Mouse (Mus musculus) liver, adult 2 months (tissue): ENCODE data around the gene Cldn7. TPM values are rescaled to one million over a fixed set of nuclear protein-coding genes. Genes with fewer than 3 reads are reported as not detected.

ENCODE experiments used
- DNase-seq: peaks from one replicate; pipeline ENCODE4 v3.0.0-alpha.2; 2011; ENCODE audit warnings: low read depth, low spot score; ENCODE audit errors: extremely low read depth
- H3K27ac ChIP-seq: fragments of 200-500 bp; replicated peaks from 2 replicates; pipeline ENCODE4 v1.5.1; 2012; ENCODE audit warnings: low read depth, mild to moderate bottlenecking, control low read depth, inconsistent platforms, low read length; ENCODE audit not compliant: insufficient read depth
- H3K27me3 ChIP-seq: fragments of 200-500 bp; 2 replicates; pipeline ENCODE4 v1.6.1; 2012; ENCODE audit warnings: mild to moderate bottlenecking, moderate library complexity, low read length, inconsistent platforms; ENCODE audit not compliant: control insufficient read depth, insufficient read depth
- H3K36me3 ChIP-seq: fragments of 200-500 bp; 2 replicates; pipeline ENCODE4 v1.6.1; 2012; ENCODE audit warnings: low read length, inconsistent platforms; ENCODE audit not compliant: control insufficient read depth, insufficient read depth
- H3K4me1 ChIP-seq: fragments of 200-500 bp; 2 replicates; pipeline ENCODE4 v1.6.1; 2011; ENCODE audit warnings: low read length; ENCODE audit not compliant: control insufficient read depth, insufficient read depth
- H3K4me3 ChIP-seq: fragments of 200-500 bp; 2 replicates; pipeline ENCODE4 v1.5.1; 2011; ENCODE audit warnings: low read depth, mild to moderate bottlenecking, control low read depth, low read length, moderate library complexity; ENCODE audit not compliant: insufficient read depth
- H3K79me2 ChIP-seq: fragments of 200-500 bp; 2 replicates; pipeline ENCODE4 v1.6.1; 2012; ENCODE audit warnings: inconsistent platforms, mild to moderate bottlenecking, low read length, moderate library complexity; ENCODE audit not compliant: control insufficient read depth, insufficient read depth
- H3K9ac ChIP-seq: fragments of 200-500 bp; 2 replicates; pipeline ENCODE4 v1.6.1; 2012; ENCODE audit warnings: low read depth, mild to moderate bottlenecking, control low read depth, inconsistent platforms, low read length
- CTCF ChIP-seq: fragments of 200-500 bp; IDR thresholded peaks from 2 replicates; pipeline ENCODE4 v1.5.1; 2011; ENCODE audit warnings: low read depth, low read length, control low read depth
- POLR2A ChIP-seq: fragments of 200-500 bp; IDR thresholded peaks from 2 replicates; pipeline ENCODE4 v1.6.1; 2011; ENCODE audit warnings: low read length, control low read depth; ENCODE audit not compliant: insufficient read depth; ENCODE audit errors: extremely low read depth
- WGBS: fragments of 180-500 bp; shearing (Covaris S2); methylation state at CpG from one replicate; pipeline ENCODE4 v1.1.7; 2018; 5-methylcytosine and 5-hydroxymethylcytosine counted together
- polyA plus RNA-seq: library from polyadenylated mRNA; depleted of rRNA; stranded (reverse); fragments of >200 nt; gene quantifications from 2 replicates; pipeline ENCODE4 v1.2.3, GENCODE M21; 2012
- total RNA-seq: library from RNA; depleted of rRNA; stranded (reverse); fragments of >200 nt; gene quantifications from 2 replicates; pipeline ENCODE4 v1.2.3, GENCODE M21; 2014

Cldn7 gene
- total and polyA plus RNA-seq, 2 experiments: 0.26 to 0.37 TPM

DNA sequence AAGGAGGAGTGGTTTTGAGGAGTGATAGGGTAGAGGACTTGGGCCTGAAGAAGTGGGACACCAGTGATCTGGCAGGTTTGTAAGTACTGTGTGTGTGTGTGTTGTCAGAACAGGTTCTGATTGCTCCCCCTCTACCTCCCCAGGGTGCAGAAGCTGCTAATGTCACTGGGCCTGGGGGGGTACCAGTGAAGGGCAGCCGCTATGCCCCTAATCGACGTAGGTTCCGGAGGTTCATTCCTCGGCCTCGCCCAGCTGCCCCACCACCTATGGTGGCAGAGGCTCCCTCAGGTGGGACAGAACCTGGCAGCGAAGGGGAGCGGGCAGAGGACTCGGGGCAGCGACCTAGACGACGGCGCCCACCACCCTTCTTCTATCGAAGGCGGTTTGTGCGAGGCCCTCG is 24.8 kb upstream of the Cldn7 start:
- Histone ChIP-seq H3K4me1 (peaks cover 3% of the 10 kb centered on the region), H3K4me3 (no peak overlapping the region), H3K79me2 (no peaks in the 10 kb centered on the region), H3K27ac (no peak overlapping the region), H3K9ac (no peak overlapping the region), H3K36me3 (no peaks in the 10 kb centered on the region), H3K27me3 (peaks cover 14% of the 10 kb centered on the region)
- no peak for DNase-seq
- 91% methylated on average over 17 of the region's 17 CpGs for WGBS
- TF ChIP-seq POLR2A (no peak), CTCF (no peak)

DNA sequence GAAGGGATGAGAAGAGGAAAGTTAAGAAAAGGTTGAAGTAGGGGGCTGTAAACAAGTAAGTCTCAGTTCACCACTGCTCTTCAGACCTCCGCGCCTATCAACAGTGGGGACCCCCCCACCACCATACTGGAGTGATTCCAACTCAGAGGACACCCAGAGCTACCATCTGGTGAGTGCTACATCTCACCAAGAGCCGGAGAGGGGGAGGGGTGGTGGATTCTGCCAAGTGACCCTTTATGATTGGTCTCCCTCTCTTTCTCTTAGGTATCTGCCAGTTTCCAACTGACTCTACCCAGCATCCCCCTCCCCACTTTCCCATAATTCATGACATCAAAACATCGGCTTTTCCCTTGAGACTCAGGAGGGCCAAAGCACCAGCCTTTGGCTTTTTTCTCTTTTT is 23.6 kb upstream of the Cldn7 start:
- 91% methylated on average over 4 of the region's 4 CpGs for WGBS
- Histone ChIP-seq H3K4me3 (no peak overlapping the region), H3K4me1 (no peaks in the 10 kb centered on the region), H3K36me3 (no peaks in the 10 kb centered on the region), H3K9ac (no peak overlapping the region), H3K27ac (no peak overlapping the region), H3K27me3 (peaks cover 5% of the 10 kb centered on the region), H3K79me2 (no peaks in the 10 kb centered on the region)
- TF ChIP-seq POLR2A (no peak), CTCF (no peak)
- no peak for DNase-seq

DNA sequence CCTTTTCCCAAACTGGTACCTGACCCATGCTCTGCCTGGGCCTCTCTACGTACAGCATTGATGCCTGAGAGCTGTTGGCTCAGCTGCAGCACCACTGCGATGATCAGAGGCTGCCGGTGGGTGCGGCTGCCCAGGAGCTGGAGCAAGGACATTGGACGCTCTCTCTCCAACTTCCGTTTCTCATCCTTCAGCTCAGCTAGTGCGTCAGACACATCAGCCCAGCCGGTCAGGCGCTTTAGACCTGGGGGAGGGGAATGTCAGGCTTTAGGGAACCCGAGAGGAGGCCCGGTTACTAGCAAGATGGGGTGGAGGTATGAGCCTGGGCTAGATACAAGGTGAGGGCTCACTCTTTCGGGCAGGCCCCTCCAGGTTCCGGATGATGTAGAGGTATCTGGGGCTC is 19.4 kb upstream of the Cldn7 start:
- Histone ChIP-seq H3K4me1 (peaks cover 3% of the 10 kb centered on the region; the same call in 1 of the 2 replicates), H3K9ac (no peak overlapping the region), H3K27ac (no peak overlapping the region), H3K27me3 (no peaks in the 10 kb centered on the region), H3K4me3 (no peak overlapping the region), H3K36me3 (no peaks in the 10 kb centered on the region), H3K79me2 (no peaks in the 10 kb centered on the region)
- no peak for DNase-seq
- WGBS: 91% methylated on average over 13 of the region's 13 CpGs
- TF ChIP-seq CTCF: no peak
- TF ChIP-seq POLR2A: no peak

DNA sequence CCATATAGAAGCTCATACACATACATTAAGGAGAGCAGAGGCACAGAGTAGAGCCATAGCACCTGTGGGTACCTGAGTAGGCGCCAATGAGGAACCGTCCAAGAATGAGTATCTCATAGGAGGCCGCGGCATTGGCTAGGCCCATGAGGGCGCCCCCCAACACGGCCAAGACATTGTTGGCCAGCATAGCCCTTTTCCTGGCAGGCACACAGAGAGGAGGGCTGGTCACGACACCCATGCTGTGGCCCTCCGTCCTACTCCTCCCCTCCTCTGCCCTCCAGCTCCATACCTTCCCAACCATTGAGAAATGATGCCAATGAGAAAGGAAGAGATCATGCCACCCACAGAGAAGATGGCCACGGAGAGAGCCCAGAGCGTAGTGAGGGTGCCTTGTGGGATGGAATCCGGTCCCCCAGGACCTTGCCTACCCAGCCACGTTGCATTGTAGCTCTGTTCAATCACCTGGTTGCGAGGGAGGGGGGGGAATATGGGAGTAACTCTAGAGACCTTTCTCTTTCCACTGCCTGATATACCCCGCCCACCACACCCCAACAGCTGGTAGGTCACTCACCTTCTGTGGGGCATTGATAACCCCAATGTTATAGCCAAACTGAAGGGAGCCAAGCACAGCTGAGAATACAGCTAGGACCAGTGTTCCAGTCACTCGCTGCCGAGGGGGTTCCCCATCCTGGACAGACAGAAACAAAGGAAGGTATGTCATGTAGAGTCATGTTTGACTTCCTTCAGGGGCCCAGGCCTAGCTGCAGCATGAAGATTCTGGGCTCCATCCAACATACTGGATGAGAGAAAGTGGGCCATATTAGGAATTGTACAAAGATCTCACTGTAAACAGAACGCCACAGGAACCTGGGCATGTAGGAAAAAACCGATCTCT is 18.3 kb upstream of the Cldn7 start:
- WGBS: 92% methylated on average over 18 of the region's 18 CpGs
- Histone ChIP-seq H3K4me1 (peaks cover 3% of the 10 kb centered on the region; the same call in 1 of the 2 replicates), H3K4me3 (no peak overlapping the region), H3K79me2 (no peaks in the 10 kb centered on the region), H3K9ac (no peak overlapping the region), H3K36me3 (no peaks in the 10 kb centered on the region), H3K27me3 (no peaks in the 10 kb centered on the region), H3K27ac (no peak overlapping the region)
- TF ChIP-seq POLR2A (no peak), CTCF (no peak)
- DNase-seq: no peak

DNA sequence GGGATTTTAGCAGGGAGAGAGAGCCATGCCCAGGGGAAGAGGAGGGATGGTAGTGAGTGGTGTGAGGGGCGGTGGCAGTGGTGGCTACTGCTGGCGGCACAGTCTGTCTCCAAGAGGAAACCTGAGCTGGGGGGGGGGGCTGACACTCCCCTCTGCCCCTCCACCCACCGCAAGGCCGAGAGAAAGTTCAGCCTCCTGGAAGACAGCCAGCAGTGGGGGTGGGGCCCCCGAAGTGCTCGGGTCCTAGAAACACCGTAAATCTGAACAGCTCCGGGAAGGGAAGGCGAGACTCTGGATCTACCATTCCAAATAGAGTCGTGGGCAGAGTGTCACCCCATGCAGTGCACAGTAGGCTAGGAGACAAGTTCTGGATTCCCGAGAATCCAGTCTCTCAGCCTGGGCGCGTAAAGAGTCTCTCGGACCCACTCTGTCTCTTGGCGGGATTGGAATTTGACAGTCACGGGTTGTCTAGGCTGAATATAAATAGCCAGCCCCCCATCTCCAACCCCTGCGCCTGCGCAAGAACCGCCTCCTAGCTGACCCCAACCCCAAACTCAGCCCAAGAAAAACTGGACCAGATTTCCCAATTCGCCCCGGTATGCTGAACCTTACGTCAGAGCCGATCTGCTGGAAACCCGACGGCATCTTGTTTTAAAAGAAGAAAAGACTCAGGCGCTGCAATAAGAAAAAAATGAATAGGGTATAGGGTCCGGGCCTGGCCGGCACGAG is 17.1 kb upstream of the Cldn7 start:
- TF ChIP-seq CTCF (no peak), POLR2A (no peak)
- Histone ChIP-seq H3K4me1 (peaks cover 3% of the 10 kb centered on the region; the same call in 1 of the 2 replicates), H3K4me3 (peak overlapping the region; percentile 49; the same call in 1 of the 2 replicates), H3K9ac (no peak overlapping the region), H3K27me3 (no peaks in the 10 kb centered on the region), H3K27ac (no peak overlapping the region), H3K79me2 (no peaks in the 10 kb centered on the region), H3K36me3 (no peaks in the 10 kb centered on the region)
- WGBS: 28% methylated on average over 29 of the region's 29 CpGs
- DNase-seq: no peak
